Mouse (Mus musculus) MEL (cell line): ENCODE measurements around the gene Spdef. TPM values are rescaled to one million over a fixed set of nuclear protein-coding genes. Genes with fewer than 3 reads are reported as not detected.

Source experiments
- DNase-seq: peaks from one replicate; pipeline ENCODE4 v3.0.0; 2011; ENCODE audit warnings: low read depth, low spot score
- H3K27ac ChIP-seq: 2 replicates; pipeline ENCODE4 v1.5.1; 2012; ENCODE audit warnings: low read depth, mild to moderate bottlenecking, control low read depth, low read length, moderate library complexity; ENCODE audit not compliant: control insufficient read depth
- H3K27me3 ChIP-seq, 2 experiments: fragments of 150-350 bp in 1 of 2; sonication (generic) in 1 of 2; 2 replicates each; pipeline ENCODE4 v1.6.1; 2012; ENCODE audit warnings: low read length in 2 of 2, mild to moderate bottlenecking in 2 of 2, improper control_type of control experiment in 1 of 2, moderate library complexity in 1 of 2; ENCODE audit not compliant: insufficient read depth in 2 of 2, control insufficient read depth in 1 of 2
- H3K36me3 ChIP-seq, 2 experiments: 2 replicates each; pipeline ENCODE4 v1.6.1; 2012 to 2014; ENCODE audit warnings: low read length in 2 of 2, improper control_type of control experiment in 1 of 2, inconsistent platforms in 1 of 2, mild to moderate bottlenecking in 1 of 2; ENCODE audit not compliant: insufficient read depth in 2 of 2, control insufficient read depth in 1 of 2
- H3K4me1 ChIP-seq, 2 experiments: fragments of 150-350 bp in 1 of 2; sonication (generic) in 1 of 2; 2 replicates each; pipeline ENCODE4 v1.6.1; 2012; ENCODE audit warnings: low read length in 2 of 2, improper control_type of control experiment in 1 of 2, mild to moderate bottlenecking in 1 of 2; ENCODE audit not compliant: insufficient read depth in 2 of 2, control insufficient read depth in 1 of 2
- H3K4me3 ChIP-seq, 2 experiments: fragments of 150-350 bp in 1 of 2; sonication (generic) in 1 of 2; 2 replicates each; pipeline ENCODE4 v1.5.1; 2012; ENCODE audit warnings: low read depth in 2 of 2, low read length in 2 of 2, mild to moderate bottlenecking in 2 of 2, moderate library complexity in 2 of 2, control low read depth in 1 of 2, improper control_type of control experiment in 1 of 2; ENCODE audit not compliant: control insufficient read depth in 1 of 2, insufficient read depth in 1 of 2
- H3K79me2 ChIP-seq: 2 replicates; pipeline ENCODE4 v1.6.1; 2012; ENCODE audit warnings: mild to moderate bottlenecking, low read length, moderate library complexity; ENCODE audit not compliant: control insufficient read depth, poor library complexity, insufficient read depth
- H3K9ac ChIP-seq: 2 replicates; pipeline ENCODE4 v1.6.1; 2012; ENCODE audit warnings: low read depth, mild to moderate bottlenecking, control low read depth, low read length, moderate library complexity; ENCODE audit not compliant: control insufficient read depth, poor library complexity, severe bottlenecking
- H3K9me3 ChIP-seq: fragments of 150-350 bp; sonication (generic); replicated peaks from 2 replicates; pipeline ENCODE4 v1.6.1; 2012; ENCODE audit warnings: mild to moderate bottlenecking, low read length, improper control_type of control experiment, moderate library complexity; ENCODE audit not compliant: insufficient read depth
- BHLHE40 ChIP-seq: IDR thresholded peaks from 2 replicates; pipeline ENCODE4 v1.6.1; 2012; ENCODE audit warnings: low read depth, mild to moderate bottlenecking, inconsistent platforms, low read length, improper control_type of control experiment, borderline replicate concordance
- CHD1 ChIP-seq: IDR thresholded peaks from 2 replicates; pipeline ENCODE4 v1.6.1; 2012; ENCODE audit warnings: low read depth, mild to moderate bottlenecking, inconsistent platforms, low read length, improper control_type of control experiment
- CHD2 ChIP-seq: IDR thresholded peaks from 2 replicates; pipeline ENCODE4 v1.6.1; 2011; ENCODE audit warnings: low read length, improper control_type of control experiment
- CTCF ChIP-seq, 3 experiments: IDR thresholded peaks in 2 of 3; conservative IDR thresholded peaks in 1 of 3; 2 replicates each; pipeline ENCODE4 v1.5.1; 2011 to 2012; ENCODE audit warnings: low read length in 3 of 3, low read depth in 2 of 3, mild to moderate bottlenecking in 2 of 3, improper control_type of control experiment in 1 of 3, inconsistent platforms in 1 of 3, mixed read lengths in 1 of 3, moderate library complexity in 1 of 3; ENCODE audit not compliant: control insufficient read depth in 1 of 3, insufficient read depth in 1 of 3, poor library complexity in 1 of 3, severe bottlenecking in 1 of 3
- E2F4 ChIP-seq: IDR thresholded peaks from 2 replicates; pipeline ENCODE4 v1.6.1; 2011; ENCODE audit warnings: low read depth, low read length, improper control_type of control experiment, borderline replicate concordance
- EP300 ChIP-seq, 2 experiments: IDR thresholded peaks; 2 replicates each; pipeline ENCODE4 v1.6.1; 2011; ENCODE audit warnings: improper control_type of control experiment in 2 of 2, low read length in 2 of 2, low read depth in 1 of 2, mild to moderate bottlenecking in 1 of 2
- GATA1 ChIP-seq: IDR thresholded peaks from 2 replicates; pipeline ENCODE4 v1.6.1; 2011; ENCODE audit warnings: low read depth, low read length, improper control_type of control experiment
- KAT2A ChIP-seq: conservative IDR thresholded peaks from 2 replicates; pipeline ENCODE4 v1.6.1; 2012; ENCODE audit warnings: low read depth, low read length, improper control_type of control experiment, inconsistent platforms
- MAFK ChIP-seq: IDR thresholded peaks from 2 replicates; pipeline ENCODE4 v1.6.1; 2011; ENCODE audit warnings: low read depth, mild to moderate bottlenecking, low read length, improper control_type of control experiment, borderline replicate concordance
- MAX ChIP-seq: IDR thresholded peaks from 2 replicates; pipeline ENCODE4 v1.6.1; 2011; ENCODE audit warnings: low read length, improper control_type of control experiment
- MAZ ChIP-seq: IDR thresholded peaks from 2 replicates; pipeline ENCODE4 v1.6.1; 2012; ENCODE audit warnings: low read depth, mild to moderate bottlenecking, inconsistent platforms, low read length, improper control_type of control experiment
- MEF2A ChIP-seq: IDR thresholded peaks from 2 replicates; pipeline ENCODE4 v1.6.1; 2014; ENCODE audit warnings: low read depth, mild to moderate bottlenecking, inconsistent platforms, low read length, improper control_type of control experiment; ENCODE audit not compliant: poor library complexity, insufficient replicate concordance, severe bottlenecking; ENCODE audit errors: extremely low read depth
- MXI1 ChIP-seq: IDR thresholded peaks from 2 replicates; pipeline ENCODE4 v1.6.1; 2011; ENCODE audit warnings: mild to moderate bottlenecking, low read depth, low read length, improper control_type of control experiment
- MYB ChIP-seq: IDR thresholded peaks from 2 replicates; pipeline ENCODE4 v1.6.1; 2011; ENCODE audit warnings: mild to moderate bottlenecking, low read depth, low read length, improper control_type of control experiment
- NELFE ChIP-seq: IDR thresholded peaks from 2 replicates; pipeline ENCODE4 v1.6.1; 2011; ENCODE audit warnings: low read depth, low read length, improper control_type of control experiment
- POLR2AphosphoS2 ChIP-seq: IDR thresholded peaks from 2 replicates; pipeline ENCODE4 v1.6.1; 2011; ENCODE audit warnings: low read length, improper control_type of control experiment
- POLR2AphosphoS5 ChIP-seq: IDR thresholded peaks from 2 replicates; pipeline ENCODE4 v1.6.1; 2012; ENCODE audit warnings: low read depth, borderline replicate concordance, mild to moderate bottlenecking, inconsistent platforms, low read length, moderate library complexity, mixed read lengths
- RAD21 ChIP-seq: IDR thresholded peaks from 2 replicates; pipeline ENCODE4 v1.6.1; 2011; ENCODE audit warnings: mild to moderate bottlenecking, low read depth, low read length, improper control_type of control experiment
- RCOR1 ChIP-seq: IDR thresholded peaks from 2 replicates; pipeline ENCODE4 v1.6.1; 2012; ENCODE audit warnings: low read depth, mild to moderate bottlenecking, inconsistent platforms, low read length, improper control_type of control experiment
- SIN3A ChIP-seq: IDR thresholded peaks from 2 replicates; pipeline ENCODE4 v1.6.1; 2012; ENCODE audit warnings: low read length, improper control_type of control experiment, inconsistent platforms
- SMC3 ChIP-seq: IDR thresholded peaks from 2 replicates; pipeline ENCODE4 v1.6.1; 2011; ENCODE audit warnings: low read depth, low read length, improper control_type of control experiment
- TAL1 ChIP-seq: IDR thresholded peaks from 2 replicates; pipeline ENCODE4 v1.6.1; 2012; ENCODE audit warnings: mild to moderate bottlenecking, inconsistent platforms, low read length, moderate library complexity, mixed read lengths
- TBP ChIP-seq: IDR thresholded peaks from 2 replicates; pipeline ENCODE4 v1.8.0; 2011; ENCODE audit warnings: low read depth, low read length, improper control_type of control experiment
- TCF12 ChIP-seq: IDR thresholded peaks from 2 replicates; pipeline ENCODE4 v1.6.1; 2014; ENCODE audit warnings: low read depth, mild to moderate bottlenecking, inconsistent platforms, low read length, improper control_type of control experiment, moderate library complexity
- UBTF ChIP-seq: IDR thresholded peaks from 2 replicates; pipeline ENCODE4 v1.6.1; 2012; ENCODE audit warnings: low read depth, mild to moderate bottlenecking, inconsistent platforms, low read length, improper control_type of control experiment, moderate library complexity, borderline replicate concordance; ENCODE audit not compliant: insufficient read depth
- USF1 ChIP-seq: IDR thresholded peaks from 2 replicates; pipeline ENCODE4 v1.6.1; 2014; ENCODE audit warnings: low read depth, mild to moderate bottlenecking, inconsistent platforms, low read length, improper control_type of control experiment, moderate library complexity
- USF2 ChIP-seq, 2 experiments: IDR thresholded peaks; 2 replicates each; pipeline ENCODE4 v1.6.1; 2011 to 2012; ENCODE audit warnings: improper control_type of control experiment in 2 of 2, low read length in 2 of 2, borderline replicate concordance in 1 of 2, inconsistent platforms in 1 of 2, low read depth in 1 of 2, mild to moderate bottlenecking in 1 of 2; ENCODE audit not compliant: insufficient read depth in 1 of 2
- ZC3H11A ChIP-seq: IDR thresholded peaks from 2 replicates; pipeline ENCODE4 v1.6.1; 2012; ENCODE audit warnings: low read depth, mild to moderate bottlenecking, inconsistent platforms, low read length, improper control_type of control experiment
- ZMIZ1 ChIP-seq: IDR thresholded peaks from 2 replicates; pipeline ENCODE4 v1.6.1; 2012; ENCODE audit warnings: low read depth, mild to moderate bottlenecking, inconsistent platforms, low read length, improper control_type of control experiment, moderate library complexity
- polyA plus RNA-seq, 2 experiments: library from polyadenylated mRNA; stranded (reverse) in 1 of 2; unstranded in 1 of 2; fragments of >175 nt in 1 of 2; fragments of >200 nt in 1 of 2; gene quantifications; 2 replicates each; pipeline versions ENCODE4 v1.2.1 to v1.2.4; 2012; ENCODE audit warnings: low replicate concordance in 2 of 2, low read depth in 1 of 2; ENCODE audit not compliant: insufficient read length in 2 of 2, insufficient read depth in 1 of 2, missing spikeins in 1 of 2
- total RNA-seq: library from RNA; depleted of rRNA; stranded (reverse); fragments of 300-350 nt; gene quantifications from 2 replicates; pipeline ENCODE4 v1.2.3, GENCODE M21; 2012

The Spdef gene
- total and polyA plus RNA-seq, 3 experiments, result 0.11 TPM; not detected in 2

GRCm38 (mm10) chr17:27774198-27774597, 45.4 kb upstream of the Spdef start:
- Histone ChIP-seq H3K4me1 (peaks cover 10 to 22% of the 10 kb centered on the region in 2 experiments), H3K27ac (no peak overlapping the region), H3K4me3 (no peak overlapping the region), H3K9ac (no peak overlapping the region), H3K9me3 (no peaks in the 10 kb centered on the region), H3K79me2 (peaks cover 2% of the 10 kb centered on the region), H3K27me3 (no peaks in the 10 kb centered on the region), H3K36me3 (peaks cover 0 to 26% of the 10 kb centered on the region in 2 experiments; a peak in 3 of 4 replicates)
- TF ChIP-seq TAL1 (no peak), TBP (no peak), ZMIZ1 (no peak), RAD21 (no peak), SMC3 (no peak), MXI1 (no peak), POLR2AphosphoS2 (no peak), CHD1 (no peak), GATA1 (no peak), CHD2 (no peak), MAFK (no peak), EP300 (IDR thresholded peaks at IDR 0.05; ENCODE audit: low read depth in 1 of 2, low read length in 2 of 2) (no peak), E2F4 (no peak), UBTF (no peak), POLR2AphosphoS5 (no peak), CTCF (IDR thresholded peaks at IDR 0.05 in 2 of 3, conservative IDR thresholded peaks at IDR 0.05 in 1 of 3; ENCODE audit: control insufficient read depth in 1 of 3, insufficient read depth in 1 of 3, low read depth in 2 of 3, low read length in 3 of 3, poor library complexity in 1 of 3, severe bottlenecking in 1 of 3) (no peak)
- DNase-seq, result no peak

GRCm38 (mm10) chr17:27771616-27772015, 42.9 kb upstream of the Spdef start:
- H3K79me2 ChIP-seq, result peaks cover 2% of the 10 kb centered on the region; the same call in 1 of the 2 replicates
- no peaks in the 10 kb centered on the region for H3K27me3 ChIP-seq
- H3K4me3 ChIP-seq, result no peak overlapping the region
- H3K27ac ChIP-seq, result no peak overlapping the region
- no peak for DNase-seq
- H3K4me1 ChIP-seq, result no peaks in the 10 kb centered on the region
- peaks cover 0 to 10% of the 10 kb centered on the region in 2 experiments; a peak in 3 of 4 replicates for H3K36me3 ChIP-seq
- H3K9me3 ChIP-seq, result no peaks in the 10 kb centered on the region
- TF ChIP-seq MAFK, result no peak
- TF ChIP-seq RCOR1, result no peak
- TF ChIP-seq MAX, result no peak
- no peak for TF ChIP-seq USF1
- TF ChIP-seq POLR2AphosphoS5, result no peak
- no peak for TF ChIP-seq USF2 (IDR thresholded peaks at IDR 0.05; ENCODE audit: borderline replicate concordance in 1 of 2, insufficient read depth in 1 of 2, low read depth in 1 of 2, low read length in 2 of 2)
- TF ChIP-seq SIN3A, result no peak
- no peak for TF ChIP-seq MEF2A
- no peak for TF ChIP-seq EP300 (IDR thresholded peaks at IDR 0.05; ENCODE audit: low read depth in 1 of 2, low read length in 2 of 2)
- TF ChIP-seq TCF12, result no peak
- TF ChIP-seq ZC3H11A, result no peak
- TF ChIP-seq BHLHE40, result no peak
- no peak for TF ChIP-seq NELFE
- TF ChIP-seq KAT2A, result no peak
- TF ChIP-seq MAZ, result no peak
- no peak for TF ChIP-seq MYB
- no peak for TF ChIP-seq CTCF (IDR thresholded peaks at IDR 0.05 in 2 of 3, conservative IDR thresholded peaks at IDR 0.05 in 1 of 3; ENCODE audit: control insufficient read depth in 1 of 3, insufficient read depth in 1 of 3, low read depth in 2 of 3, low read length in 3 of 3, poor library complexity in 1 of 3, severe bottlenecking in 1 of 3)
- TF ChIP-seq POLR2AphosphoS2, result no peak
- H3K9ac ChIP-seq, result no peak overlapping the region
